Mouse (Mus musculus) liver, adult 2 months (tissue): Measurements from ENCODE around the gene Gm20388.

Experiments used
- CTCF ChIP-seq: fragments of 200-500 bp; IDR thresholded peaks from 2 replicates; pipeline ENCODE4 v1.5.1; 2011; ENCODE audit warnings: low read depth, low read length, control low read depth
- POLR2A ChIP-seq: fragments of 200-500 bp; IDR thresholded peaks from 2 replicates; pipeline ENCODE4 v1.6.1; 2011; ENCODE audit warnings: low read length, control low read depth; ENCODE audit not compliant: insufficient read depth; ENCODE audit errors: extremely low read depth

GRCm38 (mm10) chr8:122859843-122860242, 2949.2 kb downstream of the Gm20388 start:
- TF ChIP-seq CTCF (no peak), POLR2A (no peak)
